Mouse (Mus musculus): ENCODE results near the gene Rps3a1. TPM values are rescaled to one million over a fixed set of nuclear protein-coding genes. Genes with fewer than 3 reads are reported as not detected.

Gene Rps3a1
- polyA plus RNA-seq, 1 experiment from 2014 or later, result 1,242 TPM

GRCm38 (mm10) chr3:86139660-86140059 lies 2.8 kb downstream of the Rps3a1 start:
- H3K4me1 ChIP-seq, result peaks cover 22% of the 10 kb centered on the region
- 89% methylated on average over 4 of the region's 4 CpGs for WGBS
- no peaks in the 10 kb centered on the region for H3K27me3 ChIP-seq
- peaks cover 67% of the 10 kb centered on the region for H3K36me3 ChIP-seq
- no peak overlapping the region for H3K27ac ChIP-seq
- no peaks in the 10 kb centered on the region for H3K9me3 ChIP-seq (replicated peaks)
- no peak for ATAC-seq (replicated peaks; ENCODE audit: low FRiP score)
- H3K9ac ChIP-seq, result no peak overlapping the region
- 0 out of 2 replicates have a peak overlapping the region, but pooled peaks have one; percentile 11 for H3K4me3 ChIP-seq (replicated peaks)
- H3K4me2 ChIP-seq, result no peak overlapping the region; the same call in 1 of the 2 replicates

- WGBS, result 93% methylated on average over 6 of the region's 6 CpGs
- Histone ChIP-seq H3K9me3 (replicated peaks) (no peaks in the 10 kb centered on the region), H3K27me3 (no peaks in the 10 kb centered on the region), H3K9ac (no peak overlapping the region), H3K36me3 (peaks cover 78% of the 10 kb centered on the region), H3K27ac (no peak overlapping the region), H3K4me1 (peaks cover 12% of the 10 kb centered on the region), H3K4me2 (no peak overlapping the region), H3K4me3 (replicated peaks) (no peak overlapping the region)
- ATAC-seq (replicated peaks; ENCODE audit: low FRiP score), result no peak
These were observed 5.4 kb downstream of the Rps3a1 start for GRCm38 (mm10) chr3:86136936-86137574.

- H3K4me1 ChIP-seq, result peaks cover 8% of the 10 kb centered on the region
- H3K9ac ChIP-seq, result no peak overlapping the region
- H3K9me3 ChIP-seq (replicated peaks), result no peaks in the 10 kb centered on the region
- no peak overlapping the region for H3K4me3 ChIP-seq (replicated peaks)
- peaks cover 79% of the 10 kb centered on the region for H3K36me3 ChIP-seq
- 0 out of 2 replicates have a peak, but pooled peaks have one; percentile 20 for ATAC-seq (replicated peaks; ENCODE audit: low FRiP score)
- H3K4me2 ChIP-seq, result no peak overlapping the region
- WGBS, result 95% methylated on average over 6 of the region's 6 CpGs
- H3K27me3 ChIP-seq, result no peaks in the 10 kb centered on the region
- H3K27ac ChIP-seq, result no peak overlapping the region
These were observed 6.5 kb downstream of the Rps3a1 start for GRCm38 (mm10) chr3:86135886-86136563.

GRCm38 (mm10) chr3:86134939-86135638 lies 7.4 kb downstream of the Rps3a1 start:
- ATAC-seq (replicated peaks; ENCODE audit: low FRiP score), result no peak
- H3K36me3 ChIP-seq, result peaks cover 70% of the 10 kb centered on the region
- no peak overlapping the region for H3K4me3 ChIP-seq (replicated peaks)
- H3K9ac ChIP-seq, result no peak overlapping the region
- no peak overlapping the region for H3K27ac ChIP-seq
- 91% methylated on average over 6 of the region's 6 CpGs for WGBS
- 0 out of 2 replicates have a peak, but pooled peaks cover 2% of the 10 kb centered on the region for H3K4me1 ChIP-seq
- H3K9me3 ChIP-seq (replicated peaks), result no peaks in the 10 kb centered on the region
- H3K4me2 ChIP-seq, result no peak overlapping the region
- no peaks in the 10 kb centered on the region for H3K27me3 ChIP-seq

GRCm38 (mm10) chr3:86129757-86130156 lies 12.7 kb downstream of the Rps3a1 start:
- Histone ChIP-seq H3K4me1 (no peaks in the 10 kb centered on the region), H3K9ac (no peak overlapping the region), H3K27me3 (no peaks in the 10 kb centered on the region), H3K36me3 (peaks cover 62% of the 10 kb centered on the region), H3K4me3 (replicated peaks) (no peak overlapping the region), H3K4me2 (no peak overlapping the region), H3K9me3 (replicated peaks) (no peaks in the 10 kb centered on the region), H3K27ac (no peak overlapping the region)
- WGBS, result 14% methylated on average over 6 of the region's 6 CpGs
- 0 out of 2 replicates have a peak, but pooled peaks have one; percentile 29 for ATAC-seq (replicated peaks; ENCODE audit: low FRiP score)

GRCm38 (mm10) chr3:86123251-86123746 lies 19.2 kb downstream of the Rps3a1 start:
- peaks cover 73% of the 10 kb centered on the region for H3K36me3 ChIP-seq
- no peak for ATAC-seq (replicated peaks; ENCODE audit: low FRiP score)
- H3K4me2 ChIP-seq, result no peak overlapping the region
- peaks cover 7% of the 10 kb centered on the region; the same call in 1 of the 2 replicates for H3K4me1 ChIP-seq
- no peak overlapping the region for H3K9ac ChIP-seq
- H3K27ac ChIP-seq, result no peak overlapping the region
- WGBS, result 91% methylated on average over 8 of the region's 8 CpGs
- H3K27me3 ChIP-seq, result no peaks in the 10 kb centered on the region
- H3K4me3 ChIP-seq (replicated peaks), result no peak overlapping the region
- H3K9me3 ChIP-seq (replicated peaks), result no peaks in the 10 kb centered on the region

GRCm38 (mm10) chr3:86122156-86122555 lies 20.3 kb downstream of the Rps3a1 start:
- Histone ChIP-seq H3K27ac (no peak overlapping the region), H3K9ac (no peak overlapping the region), H3K4me1 (peaks cover 7% of the 10 kb centered on the region; the same call in 1 of the 2 replicates), H3K4me3 (replicated peaks) (no peak overlapping the region), H3K4me2 (no peak overlapping the region), H3K9me3 (replicated peaks) (no peaks in the 10 kb centered on the region), H3K27me3 (no peaks in the 10 kb centered on the region), H3K36me3 (peaks cover 62% of the 10 kb centered on the region)
- ATAC-seq (replicated peaks; ENCODE audit: low FRiP score), result no peak

- H3K9ac ChIP-seq, result no peak overlapping the region
These were observed 23.1 kb downstream of the Rps3a1 start for GRCm38 (mm10) chr3:86119237-86119932.

GRCm38 (mm10) chr3:86116951-86117350 lies 25.6 kb downstream of the Rps3a1 start:
- Histone ChIP-seq H3K4me2 (no peak overlapping the region), H3K27ac (no peak overlapping the region), H3K4me3 (replicated peaks) (no peak overlapping the region), H3K4me1 (peaks cover 10% of the 10 kb centered on the region; the same call in 1 of the 2 replicates), H3K9ac (no peak overlapping the region), H3K36me3 (peaks cover 52% of the 10 kb centered on the region), H3K9me3 (replicated peaks) (no peaks in the 10 kb centered on the region; the same call in 1 of the 2 replicates), H3K27me3 (no peaks in the 10 kb centered on the region)
- WGBS, result 93% methylated on average over 4 of the region's 4 CpGs
- no peak for ATAC-seq (replicated peaks; ENCODE audit: low FRiP score)

More at GRCm38 (mm10) chr3:86119237-86119932, 23.1 kb downstream of the Rps3a1 start:
- Histone ChIP-seq H3K27me3 (no peaks in the 10 kb centered on the region), H3K4me3 (replicated peaks) (no peak overlapping the region), H3K4me1 (peaks cover 10% of the 10 kb centered on the region; the same call in 1 of the 2 replicates), H3K36me3 (peaks cover 57% of the 10 kb centered on the region), H3K9me3 (replicated peaks) (no peaks in the 10 kb centered on the region; the same call in 1 of the 2 replicates), H3K4me2 (no peak overlapping the region), H3K27ac (no peak overlapping the region)
- 63% methylated on average over 16 of the region's 16 CpGs for WGBS
- no peak for ATAC-seq (replicated peaks; ENCODE audit: low FRiP score)

GRCm38 (mm10) chr3:86114659-86115338 lies 27.7 kb downstream of the Rps3a1 start:
- no peak for ATAC-seq (replicated peaks; ENCODE audit: low FRiP score)

GRCm38 (mm10) chr3:86112766-86113165 lies 29.7 kb downstream of the Rps3a1 start:
- H3K4me3 ChIP-seq (replicated peaks), result no peak overlapping the region
- peaks cover 54% of the 10 kb centered on the region for H3K36me3 ChIP-seq
- 0 out of 2 replicates have a peak, but pooled peaks cover 3% of the 10 kb centered on the region for H3K4me1 ChIP-seq
- no peaks in the 10 kb centered on the region for H3K27me3 ChIP-seq
- H3K9ac ChIP-seq, result no peak overlapping the region
- H3K4me2 ChIP-seq, result no peak overlapping the region
- H3K27ac ChIP-seq, result no peak overlapping the region
- 89% methylated on average over 7 of the region's 7 CpGs for WGBS
- no peak for ATAC-seq (replicated peaks; ENCODE audit: low FRiP score)
- H3K9me3 ChIP-seq (replicated peaks), result no peaks in the 10 kb centered on the region; the same call in 1 of the 2 replicates

More at GRCm38 (mm10) chr3:86114659-86115338, 27.7 kb downstream of the Rps3a1 start:
- Histone ChIP-seq H3K4me2 (0 out of 2 replicates have a peak overlapping the region, but pooled peaks have one; percentile 20), H3K36me3 (peaks cover 48% of the 10 kb centered on the region), H3K9ac (no peak overlapping the region), H3K27me3 (no peaks in the 10 kb centered on the region), H3K4me3 (replicated peaks) (no peak overlapping the region), H3K9me3 (replicated peaks) (no peaks in the 10 kb centered on the region; the same call in 1 of the 2 replicates), H3K27ac (no peak overlapping the region), H3K4me1 (peaks cover 10% of the 10 kb centered on the region; the same call in 1 of the 2 replicates)
- 33% methylated on average over 12 of the region's 12 CpGs for WGBS
